Mouse (Mus musculus) liver, embryonic 12.5 days (tissue): ENCODE results near the gene Rpl29. TPM values are rescaled to one million over a fixed set of nuclear protein-coding genes. Genes with fewer than 3 reads are reported as not detected.

Source experiments
- ATAC-seq: fragments of 200-750 bp; cut with Nextera tagmentation; 2 replicates; pipeline ENCODE4 v1.8.0; 2017; ENCODE audit warnings: moderate number of reproducible peaks, mild to moderate bottlenecking, moderate library complexity
- H3K27ac ChIP-seq: fragments of 300-500 bp; sonication (generic); 2 replicates; pipeline ENCODE4 v1.5.1; 2016; ENCODE audit warnings: mild to moderate bottlenecking
- H3K27me3 ChIP-seq: fragments of 300-500 bp; sonication (generic); replicated peaks from 2 replicates; pipeline ENCODE4 v1.6.1; 2016; ENCODE audit warnings: mild to moderate bottlenecking, moderate library complexity
- H3K36me3 ChIP-seq: fragments of 300-500 bp; sonication (generic); 2 replicates; pipeline ENCODE4 v1.6.1; 2016; ENCODE audit warnings: mild to moderate bottlenecking, moderate library complexity
- H3K4me1 ChIP-seq: fragments of 300-500 bp; sonication (generic); 2 replicates; pipeline ENCODE4 v1.6.1; 2016
- H3K4me2 ChIP-seq: fragments of 300-500 bp; sonication (generic); 2 replicates; pipeline ENCODE4 v1.6.1; 2016; ENCODE audit warnings: mild to moderate bottlenecking, moderate library complexity
- H3K4me3 ChIP-seq: fragments of 300-500 bp; sonication (generic); 2 replicates; pipeline ENCODE4 v1.5.1; 2016; ENCODE audit warnings: mild to moderate bottlenecking, moderate library complexity
- H3K9ac ChIP-seq: fragments of 300-500 bp; sonication (generic); 2 replicates; pipeline ENCODE4 v1.6.1; 2016; ENCODE audit warnings: mild to moderate bottlenecking, moderate library complexity
- H3K9me3 ChIP-seq: fragments of 300-500 bp; sonication (generic); replicated peaks from 2 replicates; pipeline ENCODE4 v1.6.1; 2016; ENCODE audit warnings: mild to moderate bottlenecking, moderate library complexity
- WGBS: fragments of 180-500 bp; shearing (Covaris S2); methylation state at CpG from one replicate; pipeline ENCODE4 v1.1.7; 2016; ENCODE audit not compliant: insufficient replicate concordance; 5-methylcytosine and 5-hydroxymethylcytosine counted together
- polyA plus RNA-seq: library from polyadenylated mRNA; unstranded; fragments of >200 nt; fragmentation: Nextera tagmentation; extraction: Ambion mirVana; gene quantifications from 2 replicates; pipeline ENCODE4 v1.2.1, GENCODE M21; 2016

Gene Rpl29
- polyA plus RNA-seq, 1 experiment from 2014 or later, result 914 TPM

DNA sequence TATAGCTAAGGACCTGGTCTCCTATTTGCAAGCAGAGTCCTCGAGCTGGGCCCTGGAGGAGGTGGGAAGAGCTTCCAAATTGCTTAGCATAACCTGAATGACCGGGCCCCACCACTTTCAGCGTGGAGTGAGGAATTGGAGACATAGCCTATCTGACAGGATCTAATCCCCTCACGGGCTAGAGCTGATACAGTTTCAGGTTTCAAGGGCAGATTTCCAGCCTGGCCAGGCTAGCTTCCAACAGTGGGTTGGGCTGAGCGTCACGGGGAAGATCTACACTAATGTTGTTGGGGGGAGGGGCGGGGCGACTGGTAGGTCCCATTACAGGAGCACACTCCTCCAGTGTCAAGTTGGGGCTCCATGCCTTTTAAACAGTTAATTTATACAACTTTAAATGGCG is 21.4 kb downstream of the Rpl29 start:
- Histone ChIP-seq H3K4me2 (peak overlapping the region; percentile 17), H3K9ac (no peak overlapping the region), H3K27ac (no peak overlapping the region), H3K27me3 (peaks cover 44% of the 10 kb centered on the region), H3K9me3 (no peaks in the 10 kb centered on the region), H3K4me1 (peaks cover 95% of the 10 kb centered on the region), H3K4me3 (no peak overlapping the region), H3K36me3 (0 out of 2 replicates have a peak, but pooled peaks cover 2% of the 10 kb centered on the region)
- ATAC-seq, result no peak
- 40% methylated on average over 9 of the region's 9 CpGs for WGBS

DNA sequence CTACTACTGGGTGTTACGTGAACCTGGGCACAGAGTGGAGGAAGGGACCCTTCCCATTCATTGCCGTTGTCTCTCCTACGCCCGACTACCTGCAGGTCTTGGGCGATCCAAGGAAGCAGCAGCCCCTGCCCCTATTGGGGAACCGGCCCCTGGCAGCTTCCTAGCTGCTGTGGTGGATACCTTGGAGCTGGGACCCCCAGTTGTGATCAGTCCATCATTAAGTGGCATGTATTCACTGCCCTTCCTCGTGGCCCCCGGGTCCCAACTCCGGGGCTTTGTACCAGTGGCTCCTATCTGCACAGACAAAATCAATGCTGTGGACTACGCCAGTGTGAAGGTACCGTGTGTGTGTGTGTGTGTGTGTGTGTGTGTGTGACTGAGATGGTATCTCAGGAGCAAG is 22.0 kb downstream of the Rpl29 start:
- Histone ChIP-seq H3K27ac (no peak overlapping the region), H3K27me3 (peaks cover 44% of the 10 kb centered on the region), H3K4me2 (peak overlapping the region; percentile 11; the same call in 1 of the 2 replicates), H3K4me3 (no peak overlapping the region), H3K36me3 (0 out of 2 replicates have a peak, but pooled peaks cover 2% of the 10 kb centered on the region), H3K4me1 (peaks cover 95% of the 10 kb centered on the region), H3K9me3 (no peaks in the 10 kb centered on the region), H3K9ac (no peak overlapping the region)
- 63% methylated on average over 11 of the region's 11 CpGs for WGBS
- ATAC-seq, result no peak

DNA sequence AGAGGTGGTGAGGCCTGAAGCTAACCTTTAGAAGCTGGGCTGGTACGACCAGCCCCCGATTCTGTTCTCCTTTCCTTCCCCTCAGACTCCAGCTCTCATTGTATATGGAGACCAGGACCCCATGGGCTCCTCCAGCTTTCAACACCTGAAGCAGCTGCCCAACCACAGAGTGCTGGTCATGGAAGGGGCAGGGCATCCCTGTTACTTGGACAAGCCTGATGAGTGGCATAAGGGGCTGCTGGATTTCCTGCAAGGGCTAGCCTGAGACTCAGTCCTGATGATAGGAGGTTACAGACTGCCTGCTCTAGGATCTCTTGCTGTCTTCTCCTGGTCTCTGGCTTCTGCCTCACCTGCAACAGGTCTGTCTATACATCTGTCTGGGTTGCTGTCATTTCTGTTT is 22.6 kb downstream of the Rpl29 start:
- no peak overlapping the region for H3K27ac ChIP-seq
- H3K27me3 ChIP-seq, result peaks cover 44% of the 10 kb centered on the region
- no peak for ATAC-seq
- H3K4me3 ChIP-seq, result no peak overlapping the region
- peaks cover 95% of the 10 kb centered on the region for H3K4me1 ChIP-seq
- H3K9ac ChIP-seq, result no peak overlapping the region
- 0 out of 2 replicates have a peak overlapping the region, but pooled peaks have one; percentile 94 for H3K4me2 ChIP-seq
- H3K9me3 ChIP-seq, result no peaks in the 10 kb centered on the region
- 53% methylated on average over 2 of the region's 2 CpGs for WGBS
- H3K36me3 ChIP-seq, result 0 out of 2 replicates have a peak, but pooled peaks cover 2% of the 10 kb centered on the region

DNA sequence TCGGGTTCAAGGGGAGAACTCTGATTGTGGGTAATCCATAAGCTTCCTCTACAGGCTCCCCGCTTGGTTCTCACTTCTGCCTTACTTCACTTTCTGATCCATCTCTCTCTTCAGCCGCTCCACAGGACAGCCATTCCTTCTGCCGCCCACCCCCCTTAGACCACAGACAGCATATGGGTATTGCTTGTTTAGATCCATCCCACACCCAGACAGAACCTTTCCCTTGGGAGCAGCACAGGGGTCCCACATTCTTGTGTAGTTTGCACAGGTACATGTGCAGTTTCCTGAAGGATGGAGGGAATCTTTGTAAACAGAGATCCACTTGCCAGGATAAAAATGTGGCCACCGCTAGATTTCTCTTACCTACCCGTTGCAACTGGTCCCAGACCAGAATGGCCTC is 23.1 kb downstream of the Rpl29 start:
- H3K36me3 ChIP-seq, result 0 out of 2 replicates have a peak, but pooled peaks cover 2% of the 10 kb centered on the region
- peaks cover 44% of the 10 kb centered on the region for H3K27me3 ChIP-seq
- H3K4me2 ChIP-seq, result peak overlapping the region; percentile 94
- no peak overlapping the region for H3K9ac ChIP-seq
- no peaks in the 10 kb centered on the region for H3K9me3 ChIP-seq
- no peak for ATAC-seq
- H3K4me1 ChIP-seq, result peaks cover 94% of the 10 kb centered on the region
- 0 out of 2 replicates have a peak overlapping the region, but pooled peaks have one; percentile 0 for H3K4me3 ChIP-seq
- H3K27ac ChIP-seq, result no peak overlapping the region
- WGBS, result 44% methylated on average over 6 of the region's 6 CpGs

DNA sequence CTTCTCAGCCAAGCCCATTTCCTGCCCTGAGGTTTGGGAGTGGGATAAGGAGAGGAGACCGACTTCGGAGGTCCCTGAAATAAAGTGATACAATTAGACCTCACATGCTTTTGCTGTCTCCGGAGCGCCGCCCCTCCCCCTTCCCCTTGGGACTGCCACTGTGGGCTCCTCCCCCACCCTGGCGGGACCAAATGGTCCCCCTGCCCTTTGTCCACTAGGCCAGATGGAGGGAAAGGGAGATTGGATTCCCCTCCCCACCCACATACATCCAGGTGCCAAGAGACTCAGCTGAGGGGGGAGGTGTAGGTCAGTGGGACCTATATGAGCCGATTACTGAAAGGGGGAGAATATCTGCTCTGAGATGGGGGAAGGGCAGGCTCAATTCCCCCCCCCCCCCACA is 23.6 kb downstream of the Rpl29 start:
- H3K4me3 ChIP-seq, result peak overlapping the region; percentile 63
- 10% methylated on average over 7 of the region's 7 CpGs for WGBS
- ATAC-seq, result no peak
- peak overlapping the region; percentile 75 for H3K9ac ChIP-seq
- 0 out of 2 replicates have a peak, but pooled peaks cover 2% of the 10 kb centered on the region for H3K36me3 ChIP-seq
- peak overlapping the region; percentile 78 for H3K27ac ChIP-seq
- peaks cover 44% of the 10 kb centered on the region for H3K27me3 ChIP-seq
- H3K9me3 ChIP-seq, result no peaks in the 10 kb centered on the region
- peaks cover 92% of the 10 kb centered on the region for H3K4me1 ChIP-seq
- peak overlapping the region; percentile 94 for H3K4me2 ChIP-seq

DNA sequence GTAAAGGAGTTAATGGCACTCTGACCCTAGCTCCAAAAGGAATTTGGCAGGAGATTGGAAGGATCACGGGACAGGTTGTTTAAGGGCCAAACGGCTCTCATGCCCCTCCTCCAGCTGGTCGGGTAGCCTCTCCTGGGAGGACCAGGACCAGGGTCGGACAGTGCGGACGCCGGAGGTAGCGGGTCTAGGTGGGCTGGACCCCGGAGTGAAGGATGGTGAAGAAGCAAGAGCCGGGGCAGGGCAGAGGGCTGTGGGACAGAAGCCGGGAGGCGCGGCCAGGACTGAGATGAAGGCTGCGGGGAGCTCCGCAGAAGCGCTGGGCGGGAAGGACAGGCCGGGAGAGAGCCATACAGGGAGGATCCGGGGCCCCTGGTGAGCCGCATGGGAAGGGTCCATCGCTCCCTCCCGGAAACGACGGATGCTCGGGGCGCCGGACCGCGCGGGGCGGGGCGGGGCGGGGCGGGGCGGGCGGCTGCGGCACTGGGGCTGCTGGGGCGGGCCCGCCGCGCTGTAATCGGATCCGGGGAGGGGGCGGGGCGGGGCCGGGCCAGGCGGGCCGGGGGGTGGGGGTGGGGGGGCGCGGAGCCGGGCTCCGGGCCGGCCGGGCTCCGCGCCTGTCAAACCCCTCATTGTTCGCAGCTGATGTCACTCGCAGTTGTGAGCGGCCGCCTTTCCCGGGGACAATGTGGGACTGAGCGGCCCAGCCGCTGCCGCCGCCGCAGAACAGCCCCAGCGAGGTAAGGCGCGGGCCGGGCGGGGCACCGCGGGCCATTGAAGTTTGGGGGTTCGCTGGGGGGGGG is 24.2 kb downstream of the Rpl29 start, which contains the start of gene Pcbp4:
Gene Pcbp4 (plus strand): TSS at position 21 of the 800 bp plus-strand sequence.
- H3K27me3 ChIP-seq, result peaks cover 44% of the 10 kb centered on the region
- no peaks in the 10 kb centered on the region for H3K9me3 ChIP-seq
- peak within 1 kb of the TSS; percentile 78 for H3K27ac ChIP-seq
- H3K9ac ChIP-seq, result peak within 1 kb of the TSS; percentile 75
- peaks cover 85% of the 10 kb centered on the region for H3K4me1 ChIP-seq
- H3K36me3 ChIP-seq, result 0 out of 2 replicates have a peak, but pooled peaks cover 2% of the 10 kb centered on the region
- peak; percentile 67 for ATAC-seq
- under 1% methylated on average over 47 of the region's 74 CpGs for WGBS
- H3K4me2 ChIP-seq, result peak within 1 kb of the TSS; percentile 94
- H3K4me3 ChIP-seq, result peak within 1 kb of the TSS; percentile 63

DNA sequence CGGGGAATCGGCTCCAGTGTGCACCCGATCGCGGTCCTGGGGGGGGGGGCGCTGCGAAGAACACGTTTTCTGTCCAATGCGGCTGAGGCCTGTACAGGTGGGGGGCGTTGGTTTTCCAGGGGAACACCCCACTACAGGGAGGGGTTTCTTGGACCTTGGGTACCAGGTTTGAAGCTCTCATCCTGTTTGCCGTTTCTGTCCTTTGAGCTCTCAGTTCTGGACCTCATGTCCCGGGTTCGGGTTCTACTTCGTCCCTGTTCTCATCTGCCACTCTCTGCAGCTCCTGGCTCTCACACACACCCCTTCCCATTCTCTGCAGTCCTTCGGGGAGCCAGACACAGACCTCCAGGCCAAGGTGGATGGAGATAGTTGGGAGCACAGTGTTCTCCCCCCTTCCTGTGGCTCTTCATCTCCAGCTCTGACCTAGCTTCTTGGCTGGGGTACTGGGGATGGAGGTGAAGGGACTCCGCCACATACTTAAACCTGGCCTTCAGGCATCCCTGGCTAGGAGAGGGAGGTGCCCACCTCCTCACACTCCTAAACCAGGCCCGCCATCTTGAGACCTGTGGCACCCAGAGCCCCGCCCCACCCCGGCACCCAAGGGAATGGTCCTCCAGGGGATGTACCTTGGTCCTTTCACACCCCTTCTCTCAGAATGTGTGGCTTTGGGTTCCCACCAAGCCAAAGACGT is 25.0 kb downstream of the Rpl29 start:
- Histone ChIP-seq H3K36me3 (0 out of 2 replicates have a peak, but pooled peaks cover 2% of the 10 kb centered on the region), H3K27ac (peak overlapping the region; percentile 78), H3K4me2 (peak overlapping the region; percentile 94), H3K4me3 (peak overlapping the region; percentile 63), H3K9ac (peak overlapping the region; percentile 75), H3K4me1 (peaks cover 78% of the 10 kb centered on the region), H3K9me3 (no peaks in the 10 kb centered on the region), H3K27me3 (peaks cover 44% of the 10 kb centered on the region)
- WGBS, result 6% methylated on average over 20 of the region's 20 CpGs
- ATAC-seq, result peak; percentile 4; the same call in 1 of the 2 replicates

DNA sequence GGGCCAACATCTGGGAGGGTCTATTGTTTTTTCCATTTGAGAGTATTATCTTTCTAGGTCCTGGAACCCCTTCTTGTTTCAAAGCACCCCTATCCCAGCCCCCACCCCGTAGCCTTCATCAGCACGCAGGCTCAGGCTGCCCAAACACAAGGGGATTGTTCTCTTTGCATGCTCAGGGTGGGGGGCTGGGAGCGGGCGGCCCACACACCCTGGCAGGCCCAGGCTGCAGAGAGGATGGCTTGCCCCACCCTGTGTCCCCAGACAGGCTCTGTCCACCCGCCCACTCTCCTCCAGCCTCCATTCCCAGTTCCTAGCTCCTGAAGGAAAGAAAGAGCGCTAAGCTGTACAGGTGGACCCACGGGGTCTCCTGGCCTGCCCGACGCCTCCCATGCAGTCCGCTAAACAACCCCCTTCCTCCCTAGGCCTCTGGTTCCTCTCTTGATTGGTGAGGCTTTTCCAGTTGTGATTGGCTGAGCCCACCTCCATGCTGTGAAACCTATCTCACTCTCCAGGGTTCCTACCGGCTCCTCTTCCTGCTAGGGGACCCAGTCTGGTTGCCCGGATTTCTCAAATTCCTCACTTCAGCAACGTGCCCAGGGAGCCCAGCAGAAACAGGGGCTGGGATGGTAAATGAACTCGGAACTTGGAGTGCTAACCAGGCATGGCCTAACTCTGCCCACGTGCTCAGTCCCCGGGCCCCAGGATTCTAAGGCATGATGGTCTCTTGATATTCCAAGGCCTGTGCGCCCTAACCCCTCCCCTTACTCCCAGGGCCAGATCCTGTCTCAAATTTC is 25.8 kb downstream of the Rpl29 start:
- H3K27me3 ChIP-seq, result peaks cover 44% of the 10 kb centered on the region
- peaks cover 72% of the 10 kb centered on the region for H3K4me1 ChIP-seq
- WGBS, result 9% methylated on average over 17 of the region's 17 CpGs
- no peak for ATAC-seq
- H3K9ac ChIP-seq, result peak overlapping the region; percentile 75
- H3K27ac ChIP-seq, result peak overlapping the region; percentile 78; the same call in 1 of the 2 replicates
- peaks cover 5% of the 10 kb centered on the region; the same call in 1 of the 2 replicates for H3K36me3 ChIP-seq
- H3K9me3 ChIP-seq, result no peaks in the 10 kb centered on the region
- peak overlapping the region; percentile 63 for H3K4me3 ChIP-seq
- peak overlapping the region; percentile 94 for H3K4me2 ChIP-seq

DNA sequence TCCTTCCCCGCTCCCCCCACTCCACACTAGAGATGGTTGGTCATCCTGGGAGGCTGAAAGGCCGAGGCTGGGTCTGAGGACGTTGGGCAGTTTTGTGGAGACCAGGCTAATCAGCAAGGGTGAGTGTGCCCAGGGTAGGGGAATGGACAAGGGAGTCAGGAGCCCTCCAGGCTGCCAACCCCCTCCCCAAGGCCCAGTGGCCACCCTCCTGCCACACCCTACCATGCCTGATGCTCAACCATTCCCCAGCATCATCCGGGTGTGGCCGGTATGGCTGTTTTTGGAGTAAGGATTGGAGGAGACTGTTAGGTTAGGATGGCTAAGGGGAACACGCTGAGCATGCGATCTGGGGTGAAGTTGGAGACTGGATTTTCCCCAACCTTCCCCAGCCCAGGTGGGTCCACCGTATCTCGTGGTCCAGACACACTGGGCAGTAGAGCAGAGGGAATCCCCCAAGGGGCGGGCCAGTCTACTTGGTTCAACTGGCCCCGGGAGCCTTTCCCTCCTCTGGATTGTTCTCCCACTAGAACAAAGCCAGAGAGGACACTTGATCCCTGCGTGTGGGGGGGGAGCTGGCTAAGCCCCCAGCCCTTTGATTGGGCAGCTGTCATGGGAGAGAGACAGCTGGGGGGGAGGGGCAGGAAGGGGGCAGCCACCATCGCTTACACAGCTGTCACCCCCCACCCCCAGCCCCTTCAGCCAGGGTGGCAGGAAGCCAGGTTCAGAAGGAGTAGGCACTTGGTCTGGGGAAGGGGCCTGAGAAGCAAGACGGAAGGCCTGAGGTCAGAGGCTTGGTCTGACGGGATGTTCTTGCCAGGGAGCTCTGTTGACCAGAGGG is 27.3 kb downstream of the Rpl29 start:
- Histone ChIP-seq H3K27ac (no peak overlapping the region), H3K9ac (no peak overlapping the region), H3K36me3 (peaks cover 15% of the 10 kb centered on the region), H3K4me2 (no peak overlapping the region; the same call in 1 of the 2 replicates), H3K27me3 (peaks cover 37% of the 10 kb centered on the region), H3K9me3 (no peaks in the 10 kb centered on the region), H3K4me3 (no peak overlapping the region), H3K4me1 (peaks cover 57% of the 10 kb centered on the region)
- 61% methylated on average over 15 of the region's 15 CpGs for WGBS
- ATAC-seq, result no peak

DNA sequence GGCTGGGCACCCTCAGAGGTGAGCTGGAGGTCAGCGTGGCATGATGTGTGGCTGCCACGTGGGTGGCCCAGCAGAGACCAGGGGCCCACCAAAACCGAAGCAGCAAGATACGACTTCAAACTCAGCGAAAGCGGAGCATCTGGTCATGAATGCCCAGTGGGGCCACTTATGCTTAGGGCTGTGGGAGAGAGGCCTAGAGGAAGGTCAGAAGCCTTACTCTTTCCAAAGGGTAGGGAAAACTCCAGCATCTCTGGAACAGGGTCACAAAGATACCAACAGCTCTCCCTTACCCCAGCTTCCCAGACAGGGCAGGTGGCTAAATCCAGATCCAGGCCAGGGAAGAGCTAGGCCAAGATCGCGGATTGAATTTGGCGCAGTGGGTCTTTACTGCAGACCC is 27.9 kb downstream of the Rpl29 start:
- Histone ChIP-seq H3K4me2 (no peak overlapping the region), H3K36me3 (peaks cover 19% of the 10 kb centered on the region), H3K27me3 (peaks cover 31% of the 10 kb centered on the region), H3K4me1 (peaks cover 52% of the 10 kb centered on the region), H3K27ac (no peak overlapping the region), H3K4me3 (no peak overlapping the region), H3K9me3 (no peaks in the 10 kb centered on the region), H3K9ac (no peak overlapping the region)
- ATAC-seq, result no peak
- whole genome bisulfite sequencing, result 76% methylated on average over 9 of the region's 9 CpGs

DNA sequence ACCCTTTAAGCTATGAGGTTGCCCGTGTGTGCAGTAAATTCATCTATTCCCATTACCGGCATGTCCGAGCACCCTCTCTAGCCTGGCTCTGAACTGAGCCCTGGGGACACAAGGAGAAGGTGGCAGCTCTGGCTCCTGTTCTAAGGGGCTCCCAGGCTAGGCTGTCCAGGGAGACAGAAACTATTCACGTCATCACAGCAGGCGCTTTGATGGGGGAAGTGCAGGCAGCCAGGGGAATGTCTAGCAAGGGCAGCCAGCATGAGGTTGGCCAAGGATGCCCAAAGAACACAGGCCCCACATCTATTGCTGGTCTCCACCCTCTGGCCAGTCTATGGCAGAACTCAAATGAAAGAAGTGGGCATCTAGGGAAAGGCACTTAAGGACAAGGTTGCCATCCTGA is 28.7 kb downstream of the Rpl29 start:
- Histone ChIP-seq H3K36me3 (peaks cover 26% of the 10 kb centered on the region), H3K9ac (no peak overlapping the region), H3K4me3 (no peak overlapping the region), H3K27me3 (peaks cover 23% of the 10 kb centered on the region), H3K27ac (no peak overlapping the region), H3K4me1 (peaks cover 46% of the 10 kb centered on the region), H3K9me3 (no peaks in the 10 kb centered on the region), H3K4me2 (no peak overlapping the region)
- WGBS, result 62% methylated on average over 5 of the region's 5 CpGs
- no peak for ATAC-seq
